ENCODE assay signal across 8 mouse cellular contexts in genomic region chr10:83183634-83184479, GRCm38 (mm10).
DNase-seq lines count a peak whose midpoint lies in the region; ATAC-seq and TF ChIP-seq lines count a peak whose summit lies in the region.

No protein-coding gene starts in this region.

- peak; percentile 33 for ATAC-seq in liver, embryonic 14.5 days (ENCODE audit: insufficient read depth)

- H3K4me2 ChIP-seq in liver, embryonic 14.5 days (ENCODE audit: low read depth): no peak overlapping the region

- H3K36me3 ChIP-seq in liver, embryonic 14.5 days (replicated peaks; ENCODE audit: control insufficient read depth, insufficient read depth, low read depth): no peaks in the 10 kb centered on the region

- peaks cover 7% of the 10 kb centered on the region for H3K4me1 ChIP-seq in bone marrow, adult 2 months (ENCODE audit: control insufficient read depth, insufficient read depth, low read length)
- peaks cover 3 to 26% of the 10 kb centered on the region in 2 experiments; a peak in 3 of 4 replicates for H3K4me1 ChIP-seq in liver, embryonic 14.5 days (replicated peaks; ENCODE audit: control insufficient read depth in 2 of 2, insufficient read depth in 2 of 2, low read length in 1 of 2)

- no peak overlapping the region for H3K4me3 ChIP-seq in layer of hippocampus, adult 2 months
- no peak overlapping the region for H3K4me3 ChIP-seq in bone marrow, adult 2 months (replicated peaks; ENCODE audit: control insufficient read depth, low read depth, low read length)
- H3K4me3 ChIP-seq in liver, embryonic 14.5 days (ENCODE audit: insufficient read depth in 1 of 2, low read depth in 2 of 2, low read length in 2 of 2): no peak overlapping the region

- H3K9ac ChIP-seq in liver, embryonic 14.5 days (replicated peaks): no peak overlapping the region

- TF ChIP-seq POLR2A in bone marrow, adult 2 months (IDR thresholded peaks at IDR 0.05; ENCODE audit: borderline replicate concordance, control insufficient read depth, low read depth, low read length): no peak

- no peak for TF ChIP-seq EP300 in liver, embryonic 14.5 days (IDR thresholded peaks at IDR 0.05; ENCODE audit: low read depth)

- no peaks in the 10 kb centered on the region for H3K27me3 ChIP-seq in liver, embryonic 14.5 days (ENCODE audit: control insufficient read depth, insufficient read depth, low read length)

- peak overlapping the region; percentile 57 for H3K27ac ChIP-seq in layer of hippocampus, adult 2 months
- H3K27ac ChIP-seq in bone marrow, adult 2 months (ENCODE audit: control insufficient read depth, insufficient read depth, low read depth, low read length, poor library complexity): peak overlapping the region; percentile 5; the same call in 1 of the 2 replicates
- no peak overlapping the region for H3K27ac ChIP-seq in liver, embryonic 14.5 days

- H3K9me3 ChIP-seq in liver, embryonic 14.5 days (ENCODE audit: control insufficient read depth, low read length): no peaks in the 10 kb centered on the region

- 31% methylated on average over 12 of the region's 12 CpGs for WGBS in bone marrow, adult 2 months
- 28% methylated on average over 12 of the region's 12 CpGs for WGBS in liver, embryonic 14.5 days (ENCODE audit: insufficient replicate concordance)

- no peak for TF ChIP-seq CTCF in layer of hippocampus, adult 2 months (conservative IDR thresholded peaks at IDR 0.05)
- no peak for TF ChIP-seq CTCF in bone marrow, adult 2 months (IDR thresholded peaks at IDR 0.05; ENCODE audit: control insufficient read depth, insufficient read depth, low read length)
- no peak for TF ChIP-seq CTCF in liver, embryonic 14.5 days (IDR thresholded peaks at IDR 0.05; ENCODE audit: low read depth)

- no peak for DNase-seq in layer of hippocampus, adult 2 months (ENCODE audit: low spot score in 2 of 2)
- DNase-seq in layer of hippocampus, postnatal 25 days (ENCODE audit: extremely low spot score in 1 of 2, low spot score in 1 of 2): no peak
- no peak for DNase-seq in liver, embryonic 14.5 days (ENCODE audit: low read depth in 3 of 3, low spot score in 3 of 3)
- DNase-seq in thymus, postnatal 0 days (ENCODE audit: low spot score): peak; percentile 72
- no peak for DNase-seq in cerebellum, adult 11 months
- no peak for DNase-seq in spleen, postnatal 14 days (ENCODE audit: low spot score in 2 of 2)
- no peak for DNase-seq in testis, postnatal 10 days (ENCODE audit: low spot score)
